Mouse (Mus musculus) 3T3-L1 (cell line): Measurements from ENCODE around the gene Slc5a4a.

Experiments
- DNase-seq: peaks from one replicate; pipeline ENCODE4 v3.0.0-alpha.2; 2015; ENCODE audit warnings: low read depth, low spot score

Slc5a4a gene

GRCm38 (mm10) chr10:76147278-76147677 lies at the start of gene Slc5a4a:
Gene Slc5a4a (plus strand): TSS chr10:76147451.
- DNase-seq = no peak

DNA sequence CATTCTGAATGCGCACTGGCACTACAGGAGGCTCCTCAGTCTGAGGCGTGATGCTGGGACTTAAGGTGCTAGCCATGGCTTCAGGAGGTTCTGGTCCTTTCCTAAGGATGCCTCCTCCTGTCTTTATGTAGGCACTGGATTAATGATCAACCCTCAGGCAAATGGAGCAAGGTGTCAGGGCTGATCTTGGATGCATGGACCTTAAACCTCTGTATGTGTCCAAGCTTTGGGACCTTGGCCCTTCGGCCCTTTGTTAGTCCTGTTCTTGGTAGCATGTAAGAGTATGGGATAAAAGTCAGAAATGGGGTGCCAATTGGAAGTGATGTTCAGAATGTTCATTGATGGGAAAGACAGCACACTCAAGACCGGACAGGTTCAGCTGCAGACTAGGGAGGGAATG lies 36.4 kb upstream of the Slc5a4a start, which contains the start of gene Slc5a4b:
Gene Slc5a4b, minus strand, starts transcription at position 101 of the 400 bp plus-strand sequence.
- DNase-seq = no peak

GRCm38 (mm10) chr10:76117966-76118365 lies 29.3 kb upstream of the Slc5a4a start:
- DNase-seq = peak; percentile 43

DNA sequence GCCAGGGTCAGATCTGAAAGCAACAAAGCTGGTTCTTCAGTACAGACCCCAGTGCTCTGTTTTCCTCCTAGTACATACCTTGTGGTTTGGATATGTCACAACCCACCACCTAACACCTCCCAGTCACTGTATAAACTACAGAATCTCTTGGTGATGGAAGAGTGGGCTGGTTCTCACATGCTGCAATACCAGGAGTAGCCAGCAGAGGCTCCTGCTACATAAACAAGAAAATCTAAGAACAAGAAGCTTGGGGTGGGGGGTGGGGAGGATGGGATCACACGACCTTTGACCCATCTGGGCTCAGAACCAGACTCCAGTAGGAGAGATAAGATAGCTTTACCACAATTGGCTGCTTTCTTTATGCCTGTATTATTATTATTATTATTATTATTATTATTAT lies 28.5 kb upstream of the Slc5a4a start:
- peak; percentile 54 for DNase-seq

- peak; percentile 17 for DNase-seq
These were observed 27.0 kb upstream of the Slc5a4a start for GRCm38 (mm10) chr10:76120124-76120711.

DNA sequence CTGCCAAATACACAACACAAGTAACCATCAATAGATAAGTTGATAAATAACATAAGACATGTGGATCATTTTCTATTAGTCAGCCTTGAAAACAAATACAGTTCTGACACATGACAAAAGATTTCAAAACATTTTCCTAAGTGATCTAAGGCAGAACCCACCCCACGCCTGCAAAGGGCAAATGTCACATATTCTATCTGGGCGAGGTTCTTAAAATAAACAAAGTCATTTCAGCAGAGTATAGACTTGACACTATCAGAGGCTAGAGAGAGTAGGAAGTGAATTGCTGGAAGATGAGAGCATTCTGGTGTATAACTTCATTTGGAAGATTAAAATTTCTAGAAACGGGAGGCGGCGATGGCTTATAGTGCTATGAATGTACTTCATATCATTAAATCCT lies 25.8 kb upstream of the Slc5a4a start:
- DNase-seq = peak; percentile 70

DNA sequence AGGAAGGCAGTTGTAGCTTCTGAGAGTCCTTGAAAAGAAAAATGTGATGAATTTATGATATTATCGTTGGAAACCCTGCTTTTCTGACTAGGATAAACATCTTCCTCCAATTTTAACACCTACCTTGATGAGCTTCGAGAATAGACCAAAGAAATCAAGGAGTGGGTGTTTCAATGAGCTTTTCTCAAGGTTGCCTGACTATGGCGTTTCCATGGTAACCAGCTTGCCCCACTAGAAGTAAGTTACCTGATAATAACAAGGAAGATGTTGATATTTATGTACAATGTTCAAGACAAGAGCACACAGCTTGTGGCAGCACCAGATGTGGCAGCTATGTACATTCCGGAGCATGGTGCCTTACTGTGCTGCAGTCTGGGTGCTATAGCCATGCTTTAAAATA lies 14.7 kb upstream of the Slc5a4a start:
- DNase-seq = no peak

DNA sequence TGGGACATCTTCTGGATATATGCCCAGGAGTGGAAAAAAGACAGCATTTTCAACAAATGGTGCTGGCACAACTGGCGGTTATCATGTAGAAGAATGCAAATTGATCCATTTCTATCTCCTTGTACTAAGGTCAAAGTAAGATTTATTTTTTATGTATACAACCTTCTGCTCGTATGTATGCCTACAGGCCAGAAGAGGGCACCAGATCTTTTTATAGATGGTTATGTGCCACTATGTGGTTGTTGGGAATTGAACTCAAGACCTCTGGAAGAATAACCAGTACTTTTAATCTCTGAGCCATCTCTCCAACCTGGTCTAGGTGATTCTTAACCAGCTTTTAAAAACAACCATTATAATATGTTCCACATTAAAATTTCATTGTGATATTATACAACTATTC lies 10.9 kb upstream of the Slc5a4a start:
- peak; percentile 8 for DNase-seq

DNA sequence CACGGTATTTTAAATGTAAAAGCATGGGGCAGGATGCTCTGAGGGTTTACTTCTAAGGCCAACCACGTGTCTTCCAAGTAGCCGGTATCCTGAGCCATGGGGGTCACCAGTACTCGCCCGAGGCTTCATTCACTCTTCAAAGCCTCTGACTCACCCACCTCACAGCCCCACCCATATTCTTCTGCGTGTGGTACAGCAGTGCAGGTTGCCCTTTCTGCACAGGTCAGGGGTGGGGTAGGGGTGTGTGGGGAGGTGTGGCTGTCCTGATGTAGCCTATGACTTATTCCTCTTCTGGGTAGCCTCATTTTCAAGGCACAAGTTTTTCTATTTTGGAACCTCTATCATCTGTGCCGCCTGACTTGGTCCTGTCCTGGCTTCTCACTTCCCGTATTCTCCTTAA lies 405 bp upstream of the Slc5a4a start:
- no peak for DNase-seq

DNA sequence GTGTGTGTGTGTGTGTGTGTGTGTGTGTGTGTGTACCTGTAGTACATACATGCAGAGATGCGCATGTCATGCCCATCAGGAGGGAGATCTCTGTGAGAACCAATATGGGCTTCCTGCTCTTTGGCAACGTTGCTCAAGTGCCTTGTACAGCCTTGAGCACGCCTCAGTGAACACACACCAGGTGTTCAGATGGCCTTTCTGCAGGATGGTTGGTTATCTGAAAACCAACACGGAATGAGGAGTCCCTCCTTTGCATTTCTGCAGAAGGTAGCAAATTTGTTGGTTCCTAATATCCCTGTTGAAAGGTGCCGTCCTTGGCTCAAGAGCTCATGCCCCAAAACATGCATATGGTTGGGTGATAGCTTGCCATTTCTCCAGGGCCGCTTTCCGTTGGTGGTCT lies 8.7 kb downstream of the Slc5a4a start:
- no peak for DNase-seq

DNA sequence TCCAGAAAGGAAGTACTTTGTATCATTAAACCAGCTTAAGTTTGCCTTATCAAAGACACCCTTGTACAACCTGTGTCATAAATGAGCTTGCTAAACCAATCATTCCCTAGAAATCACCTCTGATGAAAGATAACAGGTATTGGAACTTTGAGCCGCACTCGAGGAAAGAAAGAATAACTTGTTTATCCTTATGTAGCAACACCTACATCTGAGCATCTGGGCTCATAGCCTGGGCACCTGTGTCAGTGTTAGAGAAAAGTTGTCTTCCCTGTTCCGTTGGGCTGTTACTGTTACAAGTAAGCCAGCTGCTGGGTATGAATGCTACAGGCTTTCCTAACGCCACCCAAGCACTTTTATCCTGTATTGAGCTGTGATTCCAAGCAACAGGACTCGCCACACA lies 10.3 kb downstream of the Slc5a4a start:
- no peak for DNase-seq

GRCm38 (mm10) chr10:76158009-76158408 lies 10.8 kb downstream of the Slc5a4a start:
- DNase-seq = no peak

- DNase-seq = no peak
These were observed 27.6 kb downstream of the Slc5a4a start for GRCm38 (mm10) chr10:76174899-76175298.

DNA sequence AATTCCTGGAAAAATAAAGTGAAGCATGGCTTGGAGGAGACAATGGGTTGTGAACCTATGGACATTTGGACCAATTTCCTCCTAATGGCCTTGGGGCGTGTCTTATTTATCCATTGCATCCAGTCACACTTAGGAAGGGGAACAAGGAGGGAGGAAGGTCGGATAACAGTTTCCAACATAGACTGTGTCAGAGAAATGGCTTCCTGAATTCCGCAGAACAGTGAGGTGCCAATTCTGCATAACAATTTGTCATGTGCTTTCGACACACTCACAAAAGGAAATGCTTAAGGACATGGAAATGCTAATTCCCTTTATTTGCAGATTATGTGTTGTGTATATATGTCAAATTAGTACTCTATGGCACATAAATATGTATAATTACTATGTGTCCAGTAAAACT lies 38.0 kb downstream of the Slc5a4a start:
- no peak for DNase-seq

DNA sequence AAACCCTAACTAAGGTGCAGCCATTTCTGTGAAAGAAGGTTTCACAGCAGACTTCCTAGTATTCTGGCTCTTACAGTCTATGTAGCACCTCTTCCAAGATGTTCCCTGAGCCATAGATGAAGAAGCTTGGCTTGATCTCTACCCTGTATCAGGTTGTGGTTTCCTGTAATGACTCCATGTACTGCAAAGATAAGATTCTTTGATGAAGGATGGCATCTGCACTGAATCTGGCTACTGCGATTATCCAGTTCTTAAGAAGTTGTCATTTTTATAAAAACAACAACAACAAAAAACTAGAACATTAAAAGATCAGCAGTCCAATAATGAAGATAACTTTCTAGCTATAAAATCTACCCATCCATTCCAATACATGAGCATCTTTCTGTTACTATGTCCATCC lies 40.8 kb downstream of the Slc5a4a start:
- no peak for DNase-seq

- DNase-seq = no peak
These were observed 54.2 kb downstream of the Slc5a4a start for GRCm38 (mm10) chr10:76201416-76201815.

DNA sequence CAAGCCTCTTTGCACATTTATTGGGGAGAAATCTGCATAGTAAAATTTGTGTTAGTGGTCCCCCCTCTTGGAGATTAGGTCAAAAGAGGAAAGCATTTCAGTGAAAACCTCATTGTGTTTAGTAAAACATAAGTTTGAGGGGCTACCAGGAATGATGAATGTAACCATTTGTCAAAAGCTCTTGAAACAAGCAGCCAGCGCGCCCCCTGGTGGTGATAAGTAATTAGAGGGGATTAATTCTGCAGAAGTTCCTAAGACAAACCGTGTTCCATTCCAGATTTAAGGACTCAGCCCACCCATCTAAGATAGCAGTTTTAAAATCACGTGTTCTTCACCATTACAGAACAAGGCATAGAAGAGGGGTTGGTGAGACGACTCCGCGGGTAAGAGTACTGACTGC lies 54.7 kb downstream of the Slc5a4a start:
- DNase-seq = peak; percentile 83

- DNase-seq = peak; percentile 50
These were observed 56.6 kb downstream of the Slc5a4a start for GRCm38 (mm10) chr10:76203798-76204283.

DNA sequence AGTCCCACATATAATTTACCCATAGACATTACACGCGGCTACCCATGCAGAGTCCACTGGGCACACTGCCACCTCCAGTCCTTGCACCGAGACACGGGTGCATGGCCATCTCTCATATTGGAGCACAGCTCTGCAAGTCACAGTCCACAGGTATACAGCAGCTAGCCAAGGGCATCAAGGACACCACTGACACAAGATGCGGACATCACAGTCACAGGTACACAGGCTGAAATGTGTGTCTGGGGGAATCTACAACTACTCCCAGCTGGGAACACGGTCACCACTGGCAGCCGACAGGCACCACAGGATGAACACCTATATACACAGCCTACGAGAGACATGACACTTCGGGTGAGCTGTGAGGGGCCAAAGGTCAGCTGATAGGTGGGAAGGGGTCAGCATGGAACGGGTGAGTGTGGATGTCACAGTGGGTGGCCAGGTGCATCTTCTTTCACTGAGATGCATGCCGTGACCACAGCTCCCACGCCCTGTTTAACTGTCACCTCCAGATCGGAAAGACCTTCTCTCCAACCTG lies 60.1 kb downstream of the Slc5a4a start:
- DNase-seq = no peak

- DNase-seq = no peak
These were observed 62.0 kb downstream of the Slc5a4a start for GRCm38 (mm10) chr10:76209241-76209640.

- no peak for DNase-seq
These were observed 63.6 kb downstream of the Slc5a4a start for GRCm38 (mm10) chr10:76210806-76211205.

- no peak for DNase-seq
These were observed 64.9 kb downstream of the Slc5a4a start for GRCm38 (mm10) chr10:76212121-76212520.

- no peak for DNase-seq
These were observed 66.9 kb downstream of the Slc5a4a start for GRCm38 (mm10) chr10:76214161-76214560.

- DNase-seq = no peak
These were observed 69.8 kb downstream of the Slc5a4a start for GRCm38 (mm10) chr10:76217056-76217455.
